Mouse (Mus musculus) forebrain, embryonic 12.5 days (tissue): ENCODE measurements around the gene Dpp10. TPM values are rescaled to one million over a fixed set of nuclear protein-coding genes. Genes with fewer than 3 reads are reported as not detected.

Source experiments
- ATAC-seq: fragments of 200-750 bp; cut with Nextera tagmentation; 2 replicates; pipeline ENCODE4 v1.8.0; 2017; ENCODE audit warnings: moderate TSS enrichment; ENCODE audit not compliant: low FRiP score
- H3K27ac ChIP-seq: fragments of 300-500 bp; sonication (generic); 2 replicates; pipeline ENCODE4 v1.5.1; 2016; ENCODE audit warnings: mild to moderate bottlenecking
- H3K27me3 ChIP-seq: fragments of 300-500 bp; sonication (generic); 2 replicates; pipeline ENCODE4 v1.6.1; 2016; ENCODE audit warnings: mild to moderate bottlenecking
- H3K36me3 ChIP-seq: fragments of 300-500 bp; sonication (generic); replicated peaks from 2 replicates; pipeline ENCODE4 v1.6.1; 2016; ENCODE audit warnings: mild to moderate bottlenecking
- H3K4me1 ChIP-seq: fragments of 300-500 bp; sonication (generic); 2 replicates; pipeline ENCODE4 v1.6.1; 2016
- H3K4me2 ChIP-seq: fragments of 300-500 bp; sonication (generic); 2 replicates; pipeline ENCODE4 v1.6.1; 2016; ENCODE audit warnings: mild to moderate bottlenecking, moderate library complexity
- H3K4me3 ChIP-seq: fragments of 300-500 bp; sonication (generic); replicated peaks from 2 replicates; pipeline ENCODE4 v1.5.1; 2016; ENCODE audit warnings: mild to moderate bottlenecking
- H3K9ac ChIP-seq: fragments of 300-500 bp; sonication (generic); 2 replicates; pipeline ENCODE4 v1.6.1; 2016; ENCODE audit warnings: mild to moderate bottlenecking
- H3K9me3 ChIP-seq: fragments of 300-500 bp; sonication (generic); 2 replicates; pipeline ENCODE4 v1.6.1; 2016
- WGBS: fragments of 180-500 bp; shearing (Covaris S2); methylation state at CpG from one replicate; pipeline ENCODE4 v1.1.7; 2016; 5-methylcytosine and 5-hydroxymethylcytosine counted together
- polyA plus RNA-seq: library from polyadenylated mRNA; unstranded; fragments of >200 nt; fragmentation: Nextera tagmentation; extraction: Ambion mirVana; gene quantifications from 2 replicates; pipeline ENCODE4 v1.2.1, GENCODE M21; 2016

Dpp10 gene
- 0.77 and 0.97 TPM in 2 replicates for polyA plus RNA-seq

DNA sequence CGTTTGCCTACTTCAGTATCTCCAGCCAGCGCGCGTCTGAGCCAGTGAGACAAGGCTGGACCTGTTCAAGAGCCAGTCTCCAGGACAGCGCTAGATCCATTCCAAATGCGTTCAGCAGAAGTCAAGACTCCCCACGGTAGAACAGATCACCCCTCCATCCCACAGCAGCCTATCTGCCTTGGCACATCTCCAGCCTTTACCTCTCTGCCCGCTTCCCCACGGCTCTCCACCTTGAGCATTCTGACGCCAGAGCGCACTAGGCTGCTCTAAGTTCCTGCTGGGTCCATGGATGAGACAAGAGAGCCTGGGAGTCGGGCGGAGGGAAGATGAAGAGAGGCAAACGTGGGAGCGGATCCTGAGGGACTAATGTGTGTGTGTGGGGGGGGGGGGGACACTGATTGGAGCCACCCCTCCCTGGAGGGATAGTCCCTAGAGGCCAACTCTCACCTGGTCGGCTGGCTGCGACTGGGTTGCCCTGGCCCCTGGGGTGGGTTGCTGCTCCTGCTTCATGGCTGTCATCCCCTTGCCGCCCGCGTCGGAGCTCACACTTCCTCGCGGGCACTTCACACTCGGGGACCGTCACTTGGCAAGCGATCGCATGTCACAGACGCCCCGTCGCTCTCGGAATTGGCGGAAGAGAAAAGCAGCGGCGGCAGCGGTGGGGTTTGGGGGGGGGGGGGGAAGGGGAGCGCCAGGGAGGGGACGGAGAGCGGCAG is at the start of gene Dpp10:
Gene Dpp10 (minus strand): TSS at position 635 of the 716 bp plus-strand sequence.
- Histone ChIP-seq H3K27me3 (peaks cover 39% of the 10 kb centered on the region), H3K9me3 (no peaks in the 10 kb centered on the region), H3K27ac (peak within 1 kb of the TSS; percentile 31; the same call in 1 of the 2 replicates), H3K4me2 (peak within 1 kb of the TSS; percentile 92), H3K36me3 (no peaks in the 10 kb centered on the region), H3K9ac (peak within 1 kb of the TSS; percentile 55), H3K4me1 (peaks cover 10% of the 10 kb centered on the region), H3K4me3 (peak within 1 kb of the TSS; percentile 58)
- peak; percentile 73 for ATAC-seq
- under 1% methylated on average over 31 of the region's 38 CpGs for WGBS

DNA sequence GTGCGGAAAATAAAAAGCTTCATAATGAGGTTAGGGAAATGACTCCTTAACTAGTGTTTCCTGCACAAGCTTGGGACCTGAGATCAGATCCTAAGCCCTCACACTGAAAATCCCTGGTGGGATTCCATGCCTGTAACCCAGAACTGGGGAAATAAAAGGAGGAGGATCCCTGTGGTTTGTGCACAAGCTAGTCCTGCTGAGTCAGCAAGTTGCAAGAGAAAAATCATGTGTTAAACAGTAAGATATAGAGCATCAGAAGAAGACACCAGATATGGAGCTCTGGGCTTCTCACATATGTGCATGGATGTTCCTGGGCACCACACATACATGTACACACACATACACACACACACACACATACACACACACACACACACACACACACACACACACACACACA is 3.2 kb upstream of the Dpp10 start:
- Histone ChIP-seq H3K9ac (no peak overlapping the region), H3K9me3 (no peaks in the 10 kb centered on the region), H3K4me1 (peaks cover 10% of the 10 kb centered on the region), H3K4me2 (no peak overlapping the region), H3K4me3 (no peak overlapping the region), H3K27ac (no peak overlapping the region), H3K27me3 (peaks cover 32% of the 10 kb centered on the region), H3K36me3 (no peaks in the 10 kb centered on the region)
- ATAC-seq: no peak
- WGBS: 78% methylated on average over 1 of the region's 1 CpGs

DNA sequence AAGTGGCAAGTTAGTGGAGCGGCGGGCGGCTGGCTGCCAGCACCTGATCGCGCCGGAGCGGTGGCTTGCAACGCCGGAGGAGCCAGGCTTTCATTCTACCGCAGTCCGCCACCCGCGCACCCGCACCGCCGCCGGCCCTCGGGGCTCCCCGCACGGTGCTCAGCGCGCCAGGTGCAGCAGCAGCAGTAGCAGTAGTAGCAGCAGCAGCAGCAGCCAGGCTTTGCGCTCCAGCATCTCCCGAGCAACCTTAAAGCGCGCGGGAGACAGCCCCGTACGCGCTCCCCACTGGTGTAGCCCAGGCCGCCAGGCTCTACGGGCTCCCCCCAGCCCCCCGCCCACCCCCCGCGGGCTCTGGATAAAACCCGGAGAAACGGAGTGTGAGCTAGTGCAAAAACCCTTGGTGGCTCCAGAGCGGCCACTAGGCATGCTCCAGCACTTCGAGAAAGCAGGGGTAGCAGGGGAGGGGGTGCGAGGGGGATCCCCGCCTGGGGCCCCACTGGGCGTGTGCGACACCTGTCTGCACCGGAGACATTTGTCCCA is 472 bp upstream of the Dpp10 start:
- Histone ChIP-seq H3K27ac (peak overlapping the region; percentile 31; the same call in 1 of the 2 replicates), H3K36me3 (no peaks in the 10 kb centered on the region), H3K4me1 (peaks cover 10% of the 10 kb centered on the region), H3K4me2 (peak overlapping the region; percentile 92), H3K9me3 (no peaks in the 10 kb centered on the region), H3K27me3 (peaks cover 39% of the 10 kb centered on the region), H3K4me3 (peak overlapping the region; percentile 58), H3K9ac (peak overlapping the region; percentile 55)
- WGBS: under 1% methylated on average over 44 of the region's 44 CpGs
- peak; percentile 90 for ATAC-seq

DNA sequence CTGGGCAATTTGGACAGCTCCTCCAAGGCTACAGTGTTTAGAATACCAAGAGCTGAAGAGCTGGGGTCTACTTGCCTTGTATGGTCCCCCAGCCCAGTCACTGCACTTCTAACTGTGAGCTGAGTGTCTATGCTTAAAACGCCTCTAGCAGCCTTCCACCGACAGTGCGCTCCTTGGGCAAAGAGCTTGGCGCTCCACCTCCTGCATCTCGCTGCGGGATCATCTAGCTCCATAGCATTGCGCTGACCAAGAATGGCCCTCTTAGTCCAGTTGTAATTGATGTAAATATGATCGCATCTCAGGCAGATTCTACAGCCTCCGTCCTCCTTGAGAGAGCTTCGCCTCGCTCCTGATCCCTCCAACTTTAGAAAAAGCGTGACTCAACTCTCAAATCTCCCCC is 1.2 kb downstream of the Dpp10 start:
- H3K4me1 ChIP-seq: peaks cover 7% of the 10 kb centered on the region
- ATAC-seq: no peak
- H3K4me2 ChIP-seq: no peak overlapping the region
- H3K36me3 ChIP-seq: no peaks in the 10 kb centered on the region
- no peak overlapping the region for H3K27ac ChIP-seq
- H3K4me3 ChIP-seq: peak overlapping the region; percentile 58
- H3K9me3 ChIP-seq: no peaks in the 10 kb centered on the region
- H3K9ac ChIP-seq: no peak overlapping the region
- WGBS: 14% methylated on average over 12 of the region's 12 CpGs
- peaks cover 39% of the 10 kb centered on the region for H3K27me3 ChIP-seq

DNA sequence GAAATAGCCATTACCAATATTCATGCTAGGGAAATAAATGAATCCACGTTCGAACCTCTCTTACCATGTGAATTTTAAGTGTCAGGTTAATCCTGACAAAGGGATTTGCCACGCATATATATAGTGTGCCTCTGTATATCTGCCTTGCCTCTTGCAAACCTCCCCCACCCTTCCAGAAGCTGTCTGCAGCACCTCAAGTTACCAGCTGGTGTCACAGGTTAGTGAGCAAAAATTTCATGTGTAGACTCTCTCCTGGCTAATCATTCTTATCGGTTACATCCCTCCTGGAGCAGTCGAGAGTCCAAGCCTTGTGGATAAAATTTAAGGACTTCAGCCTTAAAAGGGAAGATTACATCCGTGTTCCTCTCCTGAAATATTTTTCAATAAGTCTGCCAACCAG is 1.9 kb downstream of the Dpp10 start:
- ATAC-seq: no peak
- no peak overlapping the region for H3K4me3 ChIP-seq
- H3K9me3 ChIP-seq: no peaks in the 10 kb centered on the region
- H3K4me1 ChIP-seq: peaks cover 7% of the 10 kb centered on the region
- 59% methylated on average over 6 of the region's 6 CpGs for WGBS
- no peak overlapping the region for H3K9ac ChIP-seq
- no peak overlapping the region for H3K4me2 ChIP-seq
- H3K27me3 ChIP-seq: peaks cover 39% of the 10 kb centered on the region
- H3K27ac ChIP-seq: no peak overlapping the region
- no peaks in the 10 kb centered on the region for H3K36me3 ChIP-seq

DNA sequence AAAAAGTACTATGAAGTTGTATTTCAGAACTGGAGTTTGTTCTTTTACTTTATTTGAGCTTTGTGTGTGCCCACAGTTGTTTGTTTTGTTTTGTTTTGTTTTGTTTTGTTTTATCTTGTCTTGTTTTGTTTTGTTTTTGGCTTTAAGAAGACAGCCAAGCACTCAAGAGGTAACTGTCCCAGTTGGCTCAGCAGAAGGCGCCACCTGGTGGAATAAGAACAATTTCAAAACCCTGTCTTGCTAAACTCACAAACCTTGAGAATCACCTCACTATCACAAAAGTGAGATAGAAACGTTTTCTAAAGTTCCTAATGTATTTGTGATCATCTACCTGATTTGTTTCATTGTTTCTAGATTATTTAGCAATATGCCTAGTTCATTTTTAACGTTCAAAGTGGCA is 3.8 kb downstream of the Dpp10 start:
- H3K27me3 ChIP-seq: peaks cover 34% of the 10 kb centered on the region
- H3K27ac ChIP-seq: no peak overlapping the region
- no peak overlapping the region for H3K9ac ChIP-seq
- H3K4me1 ChIP-seq: peaks cover 7% of the 10 kb centered on the region
- H3K4me3 ChIP-seq: no peak overlapping the region
- 3% methylated on average over 3 of the region's 3 CpGs for WGBS
- no peaks in the 10 kb centered on the region for H3K9me3 ChIP-seq
- H3K36me3 ChIP-seq: no peaks in the 10 kb centered on the region
- H3K4me2 ChIP-seq: no peak overlapping the region
- ATAC-seq: no peak

DNA sequence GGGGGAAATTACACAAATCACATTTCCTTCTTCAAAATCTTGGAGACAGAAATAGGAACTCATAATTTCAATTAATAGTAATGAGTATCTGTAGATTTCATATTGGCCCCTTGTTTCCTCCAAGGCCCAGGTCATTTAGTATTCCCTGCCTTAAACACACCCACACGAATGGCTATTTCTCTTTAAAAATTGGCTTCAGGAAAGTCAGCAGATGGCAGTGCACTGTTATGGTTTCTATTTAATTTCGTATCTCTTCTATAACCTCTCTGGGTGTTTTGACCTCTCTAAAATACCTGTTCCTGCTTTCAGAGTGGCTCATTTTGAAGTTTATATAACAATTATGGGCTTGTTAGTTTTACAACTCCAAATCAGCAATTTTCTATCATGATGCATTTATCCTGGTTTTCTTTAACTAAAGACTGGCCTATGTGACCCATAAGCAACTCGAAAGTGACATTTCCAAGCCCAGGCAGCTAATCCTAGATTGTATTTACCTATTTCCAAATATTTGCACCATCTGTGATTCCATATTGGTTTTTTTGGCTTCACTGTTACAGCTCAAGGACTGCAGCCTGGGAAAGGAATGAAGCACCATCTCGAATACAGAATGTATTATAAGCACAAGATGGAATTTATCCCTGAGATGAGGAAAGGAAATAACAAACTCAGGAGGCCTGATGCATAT is 9.9 kb downstream of the Dpp10 start:
- Histone ChIP-seq H3K4me1 (no peaks in the 10 kb centered on the region), H3K27me3 (no peaks in the 10 kb centered on the region), H3K4me3 (no peak overlapping the region), H3K36me3 (no peaks in the 10 kb centered on the region), H3K9ac (no peak overlapping the region), H3K9me3 (no peaks in the 10 kb centered on the region), H3K27ac (no peak overlapping the region), H3K4me2 (no peak overlapping the region)
- ATAC-seq: no peak
- 81% methylated on average over 4 of the region's 4 CpGs for WGBS

DNA sequence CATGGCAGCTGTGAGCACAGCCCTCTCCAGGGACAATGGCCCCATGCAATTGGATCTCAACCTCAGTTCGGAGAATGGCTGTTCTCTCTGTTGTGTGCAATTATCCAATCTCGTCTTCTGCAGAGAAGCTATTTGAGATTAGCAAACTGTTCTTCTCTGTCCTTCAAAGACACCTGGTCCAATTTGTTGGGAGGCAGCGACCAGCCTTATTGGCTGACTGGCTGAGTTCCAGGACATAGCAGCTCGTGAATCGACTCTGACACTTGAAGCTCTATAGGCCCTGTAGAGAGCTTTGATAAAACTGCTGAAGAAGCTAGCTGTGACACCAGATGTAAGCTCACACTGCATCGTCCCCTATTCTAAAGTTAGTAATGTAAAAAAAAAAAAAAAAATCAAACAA is 12.7 kb downstream of the Dpp10 start:
- no peaks in the 10 kb centered on the region for H3K27me3 ChIP-seq
- H3K36me3 ChIP-seq: no peaks in the 10 kb centered on the region
- H3K4me1 ChIP-seq: no peaks in the 10 kb centered on the region
- H3K9me3 ChIP-seq: no peaks in the 10 kb centered on the region
- H3K9ac ChIP-seq: no peak overlapping the region
- H3K4me3 ChIP-seq: no peak overlapping the region
- no peak overlapping the region for H3K4me2 ChIP-seq
- H3K27ac ChIP-seq: no peak overlapping the region
- no peak for ATAC-seq
- 67% methylated on average over 6 of the region's 6 CpGs for WGBS

DNA sequence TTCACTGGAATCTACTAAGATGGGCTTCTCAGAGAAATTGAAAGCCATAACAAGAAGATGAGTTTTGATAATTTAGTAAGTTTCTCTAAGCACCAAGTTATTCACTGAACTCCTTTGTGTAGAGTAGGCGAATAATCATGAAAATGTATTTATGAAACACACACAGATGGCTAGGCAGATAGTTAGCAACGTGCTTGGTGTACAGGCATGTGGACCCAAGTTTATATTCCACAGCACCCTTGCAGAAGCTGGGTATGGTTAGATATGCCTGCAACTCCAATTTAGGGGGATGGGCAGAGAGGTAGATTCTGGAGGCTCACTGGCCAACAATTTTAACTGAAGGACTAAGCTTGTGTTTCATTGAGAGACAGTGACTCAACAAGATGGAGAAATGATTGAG is 13.4 kb downstream of the Dpp10 start:
- no peak overlapping the region for H3K9ac ChIP-seq
- no peak for ATAC-seq
- no peak overlapping the region for H3K27ac ChIP-seq
- H3K36me3 ChIP-seq: no peaks in the 10 kb centered on the region
- H3K4me3 ChIP-seq: no peak overlapping the region
- no peaks in the 10 kb centered on the region for H3K4me1 ChIP-seq
- H3K27me3 ChIP-seq: no peaks in the 10 kb centered on the region
- H3K9me3 ChIP-seq: no peaks in the 10 kb centered on the region
- no peak overlapping the region for H3K4me2 ChIP-seq
- WGBS: 81% methylated on average over 2 of the region's 2 CpGs

DNA sequence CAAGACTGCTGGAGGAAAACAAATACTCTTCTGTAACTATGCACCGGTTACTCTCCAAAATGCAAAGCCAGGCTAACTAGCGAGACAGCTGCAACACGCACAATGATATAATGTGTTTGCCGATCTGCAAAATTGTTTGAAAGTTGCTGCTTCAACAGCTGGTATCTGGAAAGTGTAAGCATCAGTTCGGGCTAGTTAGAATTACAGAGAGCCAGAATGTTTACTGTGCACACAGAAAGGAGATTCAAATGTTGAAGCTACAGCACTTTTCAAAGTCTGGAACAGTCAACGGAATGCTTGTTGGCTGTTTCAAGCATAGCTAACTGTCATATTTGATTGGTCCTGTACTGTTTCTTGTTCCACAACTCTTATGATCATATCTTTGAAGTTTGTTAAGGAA is 42.6 kb downstream of the Dpp10 start:
- H3K27ac ChIP-seq: no peak overlapping the region
- no peaks in the 10 kb centered on the region for H3K36me3 ChIP-seq
- H3K4me2 ChIP-seq: no peak overlapping the region
- no peak overlapping the region for H3K4me3 ChIP-seq
- no peak overlapping the region for H3K9ac ChIP-seq
- no peak for ATAC-seq
- H3K4me1 ChIP-seq: no peaks in the 10 kb centered on the region
- WGBS: 75% methylated on average over 6 of the region's 6 CpGs
- no peaks in the 10 kb centered on the region for H3K27me3 ChIP-seq
- H3K9me3 ChIP-seq: no peaks in the 10 kb centered on the region

DNA sequence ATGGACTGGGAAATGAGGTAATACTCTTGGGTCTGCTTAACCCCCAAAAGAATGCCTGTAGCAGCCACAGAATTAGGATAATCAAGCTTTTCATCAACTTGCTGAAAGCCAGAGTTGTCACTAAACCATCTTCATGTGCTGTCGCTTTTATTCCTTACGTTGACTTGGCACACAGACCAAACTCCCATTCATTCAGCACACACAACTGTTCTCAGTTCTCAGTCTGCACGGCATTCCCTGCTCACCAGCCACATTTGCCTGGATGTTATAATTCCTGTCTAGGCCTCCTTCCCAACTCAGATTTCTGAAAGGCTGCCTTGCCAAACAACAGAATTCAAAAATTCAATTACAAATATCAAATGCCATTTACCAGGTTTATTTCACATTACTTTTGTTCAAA is 49.6 kb downstream of the Dpp10 start:
- Histone ChIP-seq H3K36me3 (no peaks in the 10 kb centered on the region), H3K4me3 (no peak overlapping the region), H3K4me2 (no peak overlapping the region), H3K4me1 (no peaks in the 10 kb centered on the region), H3K9me3 (no peaks in the 10 kb centered on the region), H3K27me3 (no peaks in the 10 kb centered on the region), H3K27ac (no peak overlapping the region), H3K9ac (no peak overlapping the region)
- ATAC-seq: no peak
- WGBS: 81% methylated on average over 3 of the region's 3 CpGs

DNA sequence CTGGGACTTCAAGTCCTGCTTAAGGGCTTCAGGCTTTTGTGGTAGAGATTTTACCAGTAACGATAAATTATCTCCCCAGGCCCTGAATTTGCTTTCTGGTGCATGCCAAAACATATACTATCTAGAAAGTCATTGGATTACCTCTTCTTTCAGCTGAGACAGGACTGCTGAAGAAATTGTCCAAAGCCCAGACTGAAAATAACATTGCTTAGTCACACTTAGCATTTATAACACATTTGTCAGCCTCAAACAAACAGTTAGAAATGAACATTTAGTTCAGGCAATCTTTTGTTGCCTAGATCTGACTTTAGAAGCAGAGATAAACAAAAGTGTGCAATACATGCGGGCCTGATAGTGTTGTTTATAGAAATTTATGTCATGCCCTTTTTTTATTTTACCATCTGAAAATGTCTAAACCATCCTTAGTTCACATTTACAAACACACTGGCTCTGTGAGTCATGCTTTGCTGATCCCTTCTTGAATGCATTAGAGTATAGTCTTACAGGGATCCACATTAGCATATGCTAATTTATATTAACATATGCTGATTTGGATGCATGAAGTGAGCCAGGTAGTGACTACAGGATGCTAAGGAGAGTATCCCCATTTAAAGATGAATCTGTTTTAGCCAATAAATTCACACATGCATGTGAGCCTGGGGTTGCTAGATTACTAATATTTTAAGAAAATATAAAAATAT is 59.9 kb downstream of the Dpp10 start:
- Histone ChIP-seq H3K27ac (no peak overlapping the region), H3K9me3 (no peaks in the 10 kb centered on the region), H3K4me2 (no peak overlapping the region), H3K4me3 (no peak overlapping the region), H3K9ac (no peak overlapping the region), H3K36me3 (no peaks in the 10 kb centered on the region), H3K4me1 (no peaks in the 10 kb centered on the region), H3K27me3 (no peaks in the 10 kb centered on the region)
- ATAC-seq: no peak
- WGBS: 85% methylated on average over 2 of the region's 2 CpGs
